Mouse (Mus musculus) lung, postnatal 0 days (tissue): ENCODE measurements at regions not wholly inside any gene's neighbourhood (a gene's known extent, or its start where the extent isn't known, plus 50 kb on each side); places are given as distances from the start of the nearest gene placed in this dataset.

Experiments
- CTCF ChIP-seq: IDR thresholded peaks from 2 replicates; pipeline ENCODE4 v1.5.1; 2016; ENCODE audit warnings: antibody characterized with exemption, mild to moderate bottlenecking
- EP300 ChIP-seq: IDR thresholded peaks from 2 replicates; pipeline ENCODE4 v1.6.1; 2016; ENCODE audit warnings: antibody characterized with exemption, mild to moderate bottlenecking, control low read depth

DNA sequence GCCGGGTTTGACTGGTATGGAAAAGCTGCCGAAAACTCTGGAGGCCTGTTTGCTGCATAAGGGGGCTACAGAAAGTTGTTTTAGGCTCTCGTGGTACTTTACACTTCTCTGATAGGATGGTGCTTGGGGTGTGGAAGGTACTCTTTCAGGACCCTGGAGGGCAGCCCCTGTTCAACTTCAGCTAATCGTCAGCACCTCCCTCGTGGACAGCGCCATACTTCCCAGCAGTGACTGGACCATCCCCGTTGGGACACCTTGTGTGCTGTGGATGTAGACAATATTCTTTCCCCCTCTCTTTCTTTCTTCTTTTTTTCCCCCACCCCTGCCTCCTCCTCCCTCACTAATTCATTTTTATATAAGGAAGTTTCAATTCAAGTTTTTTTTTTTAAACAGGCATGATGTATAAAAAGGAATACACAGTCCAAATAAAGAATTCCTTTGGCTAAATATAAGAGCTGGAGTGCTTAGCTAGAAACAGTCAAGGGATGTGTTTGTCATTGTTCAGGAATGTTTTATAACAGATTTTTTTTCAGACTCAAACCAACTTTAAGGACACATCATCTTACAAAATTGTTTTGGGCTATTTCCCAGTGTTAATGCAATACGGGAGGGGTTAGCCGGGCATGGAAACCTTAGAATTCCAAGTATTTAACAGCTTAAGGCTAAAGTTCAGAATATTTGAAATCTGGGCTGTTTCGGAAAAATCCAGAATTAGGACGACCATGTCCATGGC lies 66.2 kb upstream of the Ampd3 start:
- no peak for TF ChIP-seq CTCF
- peak; percentile 84 for TF ChIP-seq EP300
